Mouse (Mus musculus) naive thymus-derived CD4-positive, alpha-beta T cell, adult 2 months (primary cell): ENCODE results near the gene Kpnb1.

Source experiments
- DNase-seq: peaks from one replicate; pipeline ENCODE4 v3.0.0-alpha.2; 2011; ENCODE audit warnings: low read depth

Kpnb1 gene

GRCm38 (mm10) chr11:97140811-97141210 is 46.9 kb downstream of the Kpnb1 start:
- peak; percentile 73 for DNase-seq

- no peak for DNase-seq
These were observed 48.4 kb downstream of the Kpnb1 start for GRCm38 (mm10) chr11:97139256-97139655.

GRCm38 (mm10) chr11:97138554-97139226 is 49.0 kb downstream of the Kpnb1 start:
- no peak for DNase-seq

DNA sequence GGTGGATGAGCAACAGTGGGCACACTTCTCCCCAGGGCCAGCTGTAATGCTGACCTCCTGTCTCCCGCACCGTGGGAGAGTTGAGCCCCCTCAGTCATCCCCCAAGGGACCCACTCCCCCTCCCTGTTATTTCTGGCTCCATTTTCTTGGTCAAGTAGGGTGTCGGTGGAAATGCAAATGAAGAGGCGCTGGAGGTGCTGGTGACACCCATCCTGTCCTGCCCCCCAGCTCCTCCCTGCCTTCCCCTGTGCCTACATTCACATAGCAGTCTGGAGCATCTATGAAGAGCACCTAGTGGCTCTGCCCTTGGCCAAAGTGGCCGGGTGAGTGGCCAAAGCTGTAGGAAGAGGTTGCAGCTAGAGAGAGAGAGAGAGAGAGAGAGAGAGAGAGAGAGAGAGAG is 54.4 kb downstream of the Kpnb1 start:
- DNase-seq, result no peak

GRCm38 (mm10) chr11:97132185-97132584 is 55.5 kb downstream of the Kpnb1 start:
- DNase-seq, result no peak

DNA sequence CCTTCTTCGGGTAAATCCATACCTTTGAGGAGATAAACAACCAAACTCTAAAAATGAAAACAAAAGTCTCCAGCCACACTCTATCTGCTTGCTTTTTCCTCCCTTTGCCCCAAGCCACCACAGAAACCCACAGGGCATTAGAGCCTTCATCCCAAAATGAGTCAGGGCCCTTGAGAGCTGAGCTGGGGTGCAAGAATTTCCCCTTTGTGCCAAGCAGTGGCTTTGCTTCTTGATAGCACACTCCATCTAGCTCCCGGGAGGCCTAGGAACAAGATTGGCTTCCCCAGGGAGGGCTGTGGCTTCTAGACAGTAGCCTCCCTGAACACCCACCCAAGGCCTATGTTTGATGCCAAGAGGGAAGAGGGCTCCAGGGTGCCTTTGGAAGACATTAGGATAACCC is 56.0 kb downstream of the Kpnb1 start:
- DNase-seq, result no peak

- DNase-seq, result no peak
These were observed 57.4 kb downstream of the Kpnb1 start for GRCm38 (mm10) chr11:97130318-97130717.

GRCm38 (mm10) chr11:97128956-97129355 is 58.7 kb downstream of the Kpnb1 start:
- DNase-seq, result peak; percentile 29

GRCm38 (mm10) chr11:97127470-97128223 is 60.0 kb downstream of the Kpnb1 start:
- DNase-seq, result no peak

- DNase-seq, result peak; percentile 88
These were observed 60.8 kb downstream of the Kpnb1 start for GRCm38 (mm10) chr11:97126645-97127468.

GRCm38 (mm10) chr11:97124266-97125036 is 63.2 kb downstream of the Kpnb1 start:
- no peak for DNase-seq

- peak; percentile 41 for DNase-seq
These were observed 64.3 kb downstream of the Kpnb1 start for GRCm38 (mm10) chr11:97123282-97123890.

- DNase-seq, result no peak
These were observed 67.0 kb downstream of the Kpnb1 start for GRCm38 (mm10) chr11:97120641-97121040.

GRCm38 (mm10) chr11:97120221-97120620 is 67.5 kb downstream of the Kpnb1 start:
- DNase-seq, result no peak

DNA sequence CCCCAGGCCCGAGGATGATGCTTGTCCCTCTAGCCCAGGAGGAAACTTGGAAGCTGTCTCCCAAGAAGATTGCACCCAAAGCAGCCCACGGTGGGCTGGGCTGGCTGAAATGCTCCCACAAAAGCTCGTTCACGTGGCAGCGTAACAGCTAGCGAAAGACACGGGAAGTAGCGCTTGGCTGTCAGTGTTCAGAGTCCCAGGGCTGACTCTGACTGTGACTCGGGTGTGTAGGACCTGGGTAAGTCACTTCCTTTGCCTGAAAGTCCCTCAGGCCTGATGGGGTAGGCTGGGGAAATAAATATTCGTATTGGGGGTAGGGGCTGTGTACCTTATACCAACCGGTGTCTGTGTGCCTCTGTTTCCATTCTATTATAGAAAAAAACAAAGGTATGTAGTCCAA is 71.9 kb downstream of the Kpnb1 start:
- peak; percentile 60 for DNase-seq

DNA sequence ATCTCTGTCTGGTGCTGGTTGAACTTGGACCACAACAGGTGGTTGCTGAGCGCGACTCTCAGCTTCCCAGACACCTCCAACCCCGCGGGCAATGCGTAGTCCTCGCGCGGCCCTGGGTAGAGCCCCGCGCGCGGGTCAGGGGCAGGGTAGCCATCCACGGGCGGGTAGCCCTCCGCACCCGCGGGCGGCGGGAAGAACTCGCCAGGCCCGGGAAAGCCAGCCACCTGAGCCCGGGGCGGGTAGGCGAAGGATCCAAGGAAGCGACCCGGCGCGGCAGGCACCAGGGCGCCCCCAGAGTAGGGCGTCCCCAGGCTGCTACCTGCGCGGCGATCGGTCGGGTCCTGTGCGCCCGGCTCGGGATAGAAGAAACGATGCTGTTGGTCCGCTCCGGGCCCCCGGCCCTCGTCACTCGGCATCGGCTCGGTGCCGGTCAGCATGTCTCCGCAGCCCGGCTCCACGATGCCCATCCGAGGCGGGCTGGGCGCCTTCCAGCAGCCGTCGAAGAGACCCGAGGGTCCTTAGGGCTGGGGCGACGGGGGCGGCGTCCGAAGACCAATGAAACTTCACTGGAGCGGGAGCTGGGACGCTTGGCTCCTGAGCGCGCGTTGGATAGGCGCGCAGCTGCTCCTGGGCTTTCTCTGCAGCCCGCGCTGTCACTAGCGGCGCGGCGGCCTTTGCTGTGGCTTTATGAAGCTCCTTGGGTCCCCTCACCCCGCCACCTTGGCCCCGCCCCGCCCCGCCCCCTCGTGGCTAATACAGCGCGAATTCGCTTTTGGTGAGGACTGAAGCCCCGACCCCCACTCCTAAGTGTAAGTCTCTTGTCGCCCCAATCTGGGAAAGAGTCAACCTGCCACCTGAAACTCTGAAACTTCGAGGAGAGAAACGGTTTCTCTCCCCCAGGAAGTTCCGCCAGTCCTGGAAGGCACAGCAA is 72.7 kb downstream of the Kpnb1 start, which contains the start of gene Tbx21:
Gene Tbx21 (minus strand): TSS at position 661 of the 931 bp plus-strand sequence.
- DNase-seq, result peak; percentile 64

DNA sequence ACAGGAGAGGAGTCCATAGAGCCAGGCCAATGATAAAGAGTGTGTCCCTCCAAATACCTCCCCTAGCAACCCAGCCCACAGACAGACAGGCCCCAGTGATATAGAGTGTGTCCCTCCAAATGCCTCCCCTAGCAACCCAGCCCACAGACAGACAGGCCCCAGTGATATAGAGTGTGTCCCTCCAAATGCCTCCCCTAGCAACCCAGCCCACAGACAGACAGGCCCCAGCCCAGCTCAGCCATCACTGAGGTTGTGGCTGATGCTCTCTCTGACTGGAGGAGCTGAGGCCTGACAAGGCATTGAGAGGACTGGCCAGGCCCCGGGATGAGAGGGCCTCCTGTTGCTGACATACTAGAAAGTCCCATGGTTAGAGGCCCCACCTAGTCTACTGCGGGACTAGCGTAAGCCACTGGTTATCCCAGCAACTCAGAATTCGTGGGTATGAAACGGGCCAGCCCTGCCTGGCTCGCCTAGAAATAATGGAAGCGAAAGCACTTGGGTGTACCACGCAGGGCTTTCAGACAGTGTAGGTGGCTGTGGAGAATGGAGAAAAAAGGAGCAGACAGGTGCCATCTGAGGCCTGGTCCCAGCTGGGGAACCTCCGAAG is 75.1 kb downstream of the Kpnb1 start:
- no peak for DNase-seq
